Mouse (Mus musculus): ENCODE results near the gene St6gal1.

GRCm38 (mm10) chr16:23235173-23235694 lies 10.7 kb downstream of the St6gal1 start:
- TF ChIP-seq EP300 (IDR thresholded peaks at IDR 0.05; ENCODE audit: low read depth): no peak
- no peak for TF ChIP-seq CTCF (IDR thresholded peaks at IDR 0.05; ENCODE audit: low read depth)
